Mouse (Mus musculus): Measurements from ENCODE around the gene Hyal1. TPM values are rescaled to one million over a fixed set of nuclear protein-coding genes. Genes with fewer than 3 reads are reported as not detected.

Gene Hyal1
- total and polyA plus RNA-seq, 2 experiments, result 33.2 to 43.4 TPM

GRCm38 (mm10) chr9:107542721-107543120, 34.0 kb upstream of the Hyal1 start:
- TF ChIP-seq CTCF (IDR thresholded peaks at IDR 0.05; ENCODE audit: low read depth, low read length) (no peak), POLR2A (IDR thresholded peaks at IDR 0.05; ENCODE audit: extremely low read depth, insufficient read depth, low read length) (no peak)
- no peak for DNase-seq (ENCODE audit: extremely low read depth, low read depth, low spot score)
- H3K36me3 ChIP-seq (ENCODE audit: control insufficient read depth, insufficient read depth, low read length), result no peaks in the 10 kb centered on the region; the same call in 1 of the 2 replicates
- no peak overlapping the region for H3K4me3 ChIP-seq (ENCODE audit: insufficient read depth, low read depth, low read length)
- H3K79me2 ChIP-seq (ENCODE audit: control insufficient read depth, insufficient read depth, low read length), result no peaks in the 10 kb centered on the region
- H3K27me3 ChIP-seq (ENCODE audit: control insufficient read depth, insufficient read depth, low read length), result no peaks in the 10 kb centered on the region
- peaks cover 7% of the 10 kb centered on the region; the same call in 1 of the 2 replicates for H3K4me1 ChIP-seq (ENCODE audit: control insufficient read depth, insufficient read depth, low read length)
- 44% methylated on average over 8 of the region's 8 CpGs for WGBS
- no peak overlapping the region for H3K27ac ChIP-seq (replicated peaks; ENCODE audit: insufficient read depth, low read depth, low read length)
- H3K9ac ChIP-seq (ENCODE audit: low read depth, low read length), result no peak overlapping the region; the same call in 1 of the 2 replicates

GRCm38 (mm10) chr9:107543299-107543698, 33.4 kb upstream of the Hyal1 start:
- DNase-seq (ENCODE audit: extremely low read depth, low read depth, low spot score), result no peak
- Histone ChIP-seq H3K9ac (ENCODE audit: low read depth, low read length) (no peak overlapping the region), H3K4me1 (ENCODE audit: control insufficient read depth, insufficient read depth, low read length) (peaks cover 7% of the 10 kb centered on the region; the same call in 1 of the 2 replicates), H3K4me3 (ENCODE audit: insufficient read depth, low read depth, low read length) (no peak overlapping the region), H3K36me3 (ENCODE audit: control insufficient read depth, insufficient read depth, low read length) (no peaks in the 10 kb centered on the region; the same call in 1 of the 2 replicates), H3K27me3 (ENCODE audit: control insufficient read depth, insufficient read depth, low read length) (no peaks in the 10 kb centered on the region), H3K79me2 (ENCODE audit: control insufficient read depth, insufficient read depth, low read length) (no peaks in the 10 kb centered on the region), H3K27ac (replicated peaks; ENCODE audit: insufficient read depth, low read depth, low read length) (no peak overlapping the region)
- 91% methylated on average over 11 of the region's 11 CpGs for WGBS
- TF ChIP-seq CTCF (IDR thresholded peaks at IDR 0.05; ENCODE audit: low read depth, low read length), result no peak
- TF ChIP-seq POLR2A (IDR thresholded peaks at IDR 0.05; ENCODE audit: extremely low read depth, insufficient read depth, low read length), result no peak

- DNase-seq (ENCODE audit: extremely low read depth, low read depth, low spot score), result no peak
- 95% methylated on average over 17 of the region's 17 CpGs for WGBS
- no peaks in the 10 kb centered on the region for H3K36me3 ChIP-seq (ENCODE audit: control insufficient read depth, insufficient read depth, low read length)
- H3K4me3 ChIP-seq (ENCODE audit: insufficient read depth, low read depth, low read length), result no peak overlapping the region
- H3K9ac ChIP-seq (ENCODE audit: low read depth, low read length), result no peak overlapping the region
- H3K79me2 ChIP-seq (ENCODE audit: control insufficient read depth, insufficient read depth, low read length), result no peaks in the 10 kb centered on the region
- H3K4me1 ChIP-seq (ENCODE audit: control insufficient read depth, insufficient read depth, low read length), result peaks cover 7% of the 10 kb centered on the region; the same call in 1 of the 2 replicates
- no peak overlapping the region for H3K27ac ChIP-seq (replicated peaks; ENCODE audit: insufficient read depth, low read depth, low read length)
- no peaks in the 10 kb centered on the region for H3K27me3 ChIP-seq (ENCODE audit: control insufficient read depth, insufficient read depth, low read length)
- TF ChIP-seq POLR2A (IDR thresholded peaks at IDR 0.05; ENCODE audit: extremely low read depth, insufficient read depth, low read length) (no peak), CTCF (IDR thresholded peaks at IDR 0.05; ENCODE audit: low read depth, low read length) (no peak)
Measured at GRCm38 (mm10) chr9:107544196-107544700, 32.5 kb upstream of the Hyal1 start.

GRCm38 (mm10) chr9:107544729-107545128, 32.0 kb upstream of the Hyal1 start:
- H3K4me1 ChIP-seq (ENCODE audit: control insufficient read depth, insufficient read depth, low read length), result peaks cover 7% of the 10 kb centered on the region; the same call in 1 of the 2 replicates
- H3K4me3 ChIP-seq (ENCODE audit: insufficient read depth, low read depth, low read length), result no peak overlapping the region
- TF ChIP-seq POLR2A (IDR thresholded peaks at IDR 0.05; ENCODE audit: extremely low read depth, insufficient read depth, low read length) (no peak), CTCF (IDR thresholded peaks at IDR 0.05; ENCODE audit: low read depth, low read length) (no peak)
- no peaks in the 10 kb centered on the region for H3K79me2 ChIP-seq (ENCODE audit: control insufficient read depth, insufficient read depth, low read length)
- 82% methylated on average over 12 of the region's 12 CpGs for WGBS
- no peaks in the 10 kb centered on the region for H3K27me3 ChIP-seq (ENCODE audit: control insufficient read depth, insufficient read depth, low read length)
- no peak overlapping the region for H3K9ac ChIP-seq (ENCODE audit: low read depth, low read length)
- peak; percentile 48 for DNase-seq (ENCODE audit: extremely low read depth, low read depth, low spot score)
- H3K27ac ChIP-seq (replicated peaks; ENCODE audit: insufficient read depth, low read depth, low read length), result no peak overlapping the region
- no peaks in the 10 kb centered on the region for H3K36me3 ChIP-seq (ENCODE audit: control insufficient read depth, insufficient read depth, low read length)

- DNase-seq (ENCODE audit: extremely low read depth, low read depth, low spot score), result no peak
- no peak overlapping the region for H3K27ac ChIP-seq (replicated peaks; ENCODE audit: insufficient read depth, low read depth, low read length)
- H3K4me3 ChIP-seq (ENCODE audit: insufficient read depth, low read depth, low read length), result no peak overlapping the region
- H3K9ac ChIP-seq (ENCODE audit: low read depth, low read length), result no peak overlapping the region
- no peaks in the 10 kb centered on the region for H3K79me2 ChIP-seq (ENCODE audit: control insufficient read depth, insufficient read depth, low read length)
- no peaks in the 10 kb centered on the region for H3K36me3 ChIP-seq (ENCODE audit: control insufficient read depth, insufficient read depth, low read length)
- peaks cover 7% of the 10 kb centered on the region; the same call in 1 of the 2 replicates for H3K4me1 ChIP-seq (ENCODE audit: control insufficient read depth, insufficient read depth, low read length)
- no peaks in the 10 kb centered on the region for H3K27me3 ChIP-seq (ENCODE audit: control insufficient read depth, insufficient read depth, low read length)
- WGBS, result 89% methylated on average over 10 of the region's 10 CpGs
- TF ChIP-seq CTCF (IDR thresholded peaks at IDR 0.05; ENCODE audit: low read depth, low read length), result no peak
- TF ChIP-seq POLR2A (IDR thresholded peaks at IDR 0.05; ENCODE audit: extremely low read depth, insufficient read depth, low read length), result no peak
Measured at GRCm38 (mm10) chr9:107545199-107545598, 31.5 kb upstream of the Hyal1 start.

- H3K9ac ChIP-seq (ENCODE audit: low read depth, low read length), result no peak overlapping the region
- no peaks in the 10 kb centered on the region for H3K36me3 ChIP-seq (ENCODE audit: control insufficient read depth, insufficient read depth, low read length)
- H3K4me1 ChIP-seq (ENCODE audit: control insufficient read depth, insufficient read depth, low read length), result peaks cover 7% of the 10 kb centered on the region; the same call in 1 of the 2 replicates
- H3K79me2 ChIP-seq (ENCODE audit: control insufficient read depth, insufficient read depth, low read length), result no peaks in the 10 kb centered on the region
- WGBS, result 7% methylated on average over 3 of the region's 3 CpGs
- TF ChIP-seq CTCF (IDR thresholded peaks at IDR 0.05; ENCODE audit: low read depth, low read length), result peak; percentile 92
- no peak for TF ChIP-seq POLR2A (IDR thresholded peaks at IDR 0.05; ENCODE audit: extremely low read depth, insufficient read depth, low read length)
- no peaks in the 10 kb centered on the region for H3K27me3 ChIP-seq (ENCODE audit: control insufficient read depth, insufficient read depth, low read length)
- H3K4me3 ChIP-seq (ENCODE audit: insufficient read depth, low read depth, low read length), result no peak overlapping the region
- H3K27ac ChIP-seq (replicated peaks; ENCODE audit: insufficient read depth, low read depth, low read length), result no peak overlapping the region
- peak; percentile 59 for DNase-seq (ENCODE audit: extremely low read depth, low read depth, low spot score)
Measured at GRCm38 (mm10) chr9:107545602-107546001, 31.1 kb upstream of the Hyal1 start.

Measured in liver, adult 2 months (tissue).